Mouse (Mus musculus) Patski (cell line): Measurements from ENCODE around the gene Bri3bp. TPM values are rescaled to one million over a fixed set of nuclear protein-coding genes. Genes with fewer than 3 reads are reported as not detected.
A peak's percentile ranks its signal among the peaks of the same experiment; 100 is the strongest.
"Not testable (repeated sequence)": the region's sequence is repeated elsewhere in the genome, so short reads cannot be mapped to it uniquely, and the experiment has no call there.

Experiments
- ATAC-seq: fragments of 100-300 bp; one replicate; pipeline ENCODE4 v1.8.0; 2021
- CTCF ChIA-PET: fragments of 350-600 bp; sonication (Branson Sonifier 250); formaldehyde crosslinking; loops from one replicate; lab custom pipeline; 2022; ENCODE audit warnings: inconsistent platforms; lab: Charles Lee
- POLR2A ChIA-PET: fragments of 350-600 bp; sonication (Branson Sonifier 250); formaldehyde crosslinking; loops from one replicate; lab custom pipeline; 2022; ENCODE audit warnings: antibody characterized with exemption, inconsistent platforms; lab: Charles Lee
- DNase-seq: peaks from one replicate; pipeline ENCODE4 v3.0.0-alpha.2; 2011; ENCODE audit warnings: low read depth, low spot score
- H3K27me3 ChIP-seq: fragments of 371-371 bp; one replicate; pipeline ENCODE4 v1.5.1; 2021
- CTCF ChIP-seq: fragments of 100-300 bp; IDR thresholded peaks from one replicate; pipeline ENCODE4 v1.5.1; 2021
- in situ Hi-C: fragments of 300-500 bp; cut with MboI; formaldehyde crosslinking; loops from 3 replicates; pipeline ENCODE4 v1.11.1; 2018; ENCODE audit warnings: low pct_unique_long_range_greater_than_20kb, mixed read lengths
- polyA plus RNA-seq: library from polyadenylated mRNA; unstranded; gene quantifications from one replicate; pipeline ENCODE4 v1.2.3, GENCODE M21; 2021

Bri3bp gene
- polyA plus RNA-seq, 1 experiment from 2014 or later: 83.7 TPM

DNA sequence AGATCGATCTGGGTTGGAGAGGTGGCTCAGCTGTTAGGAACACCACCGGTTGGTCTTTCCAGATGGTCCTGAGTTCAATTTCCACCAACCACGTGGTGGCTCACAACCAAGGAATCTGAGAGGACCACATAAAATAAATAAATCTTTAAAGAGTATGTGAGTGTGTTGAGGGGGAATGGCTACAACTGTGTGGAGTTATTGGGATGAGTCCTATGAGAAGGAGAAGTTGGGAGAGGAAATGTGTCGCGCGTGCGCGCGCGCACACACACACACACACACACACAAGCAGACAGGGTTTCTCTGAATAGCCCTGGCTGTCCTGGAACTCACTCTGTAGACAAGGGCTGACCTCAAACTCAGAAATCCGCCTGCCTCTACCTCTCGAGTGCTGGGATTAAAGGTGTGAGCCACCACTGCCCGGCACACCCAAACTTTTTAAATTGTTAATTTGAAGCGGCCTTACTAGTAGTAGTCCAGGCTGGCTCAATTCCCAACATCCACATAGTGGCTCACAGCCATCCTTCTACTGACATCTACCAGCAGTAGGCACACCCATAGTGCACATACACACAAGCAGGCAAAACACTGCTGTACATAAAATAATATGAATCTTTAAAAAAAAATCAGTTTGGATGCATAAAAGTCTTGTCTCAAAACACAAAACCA, 33.3 kb upstream of the Bri3bp start:
- no peak for TF ChIP-seq CTCF
- in situ Hi-C loops: loop anchor here (5.0 kb wide), 1 partner anchor 69 kb away; the partner anchor contains the start of gene Aacs
- DNase-seq: no peak
- ChIA-PET CTCF (interaction anchor here (1.4 to 4.6 kb wide), 3 partner anchors 14 to 80 kb away, joined by 3 to 37 read pairs (median 6); no protein-coding TSS in a partner anchor), POLR2A (interaction anchor here (1.4 to 4.8 kb wide), 3 partner anchors 14 to 24 kb away, joined by 3 to 73 read pairs (median 32); no protein-coding TSS in a partner anchor)
- no peaks in the 10 kb centered on the region for H3K27me3 ChIP-seq
- no peak for ATAC-seq

- DNase-seq (no peak), ATAC-seq (peak; percentile 7)
- ChIA-PET CTCF (interaction anchor here (1.4 kb wide), 1 partner anchor 24 kb away, joined by 3 read pairs; no protein-coding TSS in a partner anchor), POLR2A (interaction anchor here (1.4 to 1.6 kb wide), 2 partner anchors 17 to 89 kb away, joined by 3 read pairs; no protein-coding TSS in a partner anchor)
- TF ChIP-seq CTCF: no peak
- in situ Hi-C loops: loop anchor here (5.0 kb wide), 1 partner anchor 68 kb away; the partner anchor contains the start of gene Aacs
- H3K27me3 ChIP-seq: no peaks in the 10 kb centered on the region
Observed at GRCm38 (mm10) chr5:125408842-125409241, 32.5 kb upstream of the Bri3bp start.

- in situ Hi-C loops: loop anchor here (5.0 kb wide), 1 partner anchor 68 kb away; the partner anchor contains the start of gene Aacs
Observed at GRCm38 (mm10) chr5:125409348-125410090, 31.8 kb upstream of the Bri3bp start.

GRCm38 (mm10) chr5:125411972-125412530, 29.3 kb upstream of the Bri3bp start:
- ChIA-PET CTCF (interaction anchor here (0.7 to 5.4 kb wide), 19 partner anchors 10 to 98 kb away, joined by 3 to 44 read pairs (median 5); partner anchors contain the start of gene Dhx37), POLR2A (interaction anchor here (0.5 to 1.0 kb wide), 5 partner anchors 14 to 100 kb away, joined by 3 to 5 read pairs (median 4); no protein-coding TSS in a partner anchor)
- in situ Hi-C loops: no loop called here
- no peaks in the 10 kb centered on the region for H3K27me3 ChIP-seq
- TF ChIP-seq CTCF: no peak
- no peak for ATAC-seq
- DNase-seq: no peak

More at GRCm38 (mm10) chr5:125409348-125410090, 31.8 kb upstream of the Bri3bp start:
- no peaks in the 10 kb centered on the region for H3K27me3 ChIP-seq
- ATAC-seq: no peak
- TF ChIP-seq CTCF: no peak
- ChIA-PET POLR2A (interaction anchor here (1.4 to 1.6 kb wide), 2 partner anchors 17 to 88 kb away, joined by 3 read pairs; no protein-coding TSS in a partner anchor), CTCF (interaction anchor here (1.4 to 1.6 kb wide), 3 partner anchors 23 to 31 kb away, joined by 3 read pairs; no protein-coding TSS in a partner anchor)
- DNase-seq: no peak

DNA sequence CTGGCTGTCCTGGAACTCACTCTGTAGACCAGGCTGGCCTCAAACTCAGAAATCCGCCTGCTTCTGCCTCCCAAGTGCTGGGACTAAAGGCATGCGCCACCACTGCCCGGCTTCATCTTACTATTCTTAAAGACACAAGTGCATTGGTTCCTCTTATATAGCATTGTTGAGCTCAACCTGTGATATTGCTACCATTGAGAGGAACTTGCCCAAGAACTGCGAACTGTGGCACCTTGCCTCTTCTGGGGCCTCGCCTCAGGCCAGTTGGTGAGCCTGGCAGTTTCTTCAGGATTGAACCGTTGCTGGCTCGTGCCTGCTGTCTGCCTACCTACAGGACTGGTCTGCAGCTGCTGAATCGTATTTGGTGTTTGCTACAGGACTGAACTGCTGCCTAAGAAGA, 28.8 kb upstream of the Bri3bp start:
- ChIA-PET CTCF (interaction anchor here (0.7 to 5.4 kb wide), 18 partner anchors 9 to 97 kb away, joined by 3 to 44 read pairs (median 6); partner anchors contain the start of gene Dhx37), POLR2A (interaction anchor here (1.0 kb wide), 2 partner anchors 13 to 32 kb away, joined by 3 to 5 read pairs; no protein-coding TSS in a partner anchor)
- ATAC-seq, DNase-seq, H3K27me3 ChIP-seq, in situ Hi-C loops: not testable (repeated sequence)

DNA sequence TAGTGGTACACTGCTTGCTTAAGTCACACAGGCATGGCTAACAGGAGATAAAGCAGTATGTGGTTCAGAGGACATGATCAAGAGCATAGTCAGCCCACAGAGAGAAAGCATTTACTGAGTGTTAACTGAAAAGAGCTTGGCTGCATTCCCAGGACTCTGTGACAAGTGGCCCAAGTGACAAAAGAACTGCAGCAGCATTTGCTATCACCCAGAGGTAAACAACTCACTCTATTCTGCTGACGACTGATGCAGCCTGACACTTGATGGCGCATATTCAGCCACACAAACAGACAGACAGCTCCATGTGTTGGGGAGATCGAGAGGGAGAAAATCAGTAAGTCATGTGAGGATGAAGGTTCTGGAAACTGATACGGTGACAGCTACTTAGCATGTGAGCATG, 27.6 kb upstream of the Bri3bp start:
- POLR2A ChIA-PET: interaction anchor here (1.2 kb wide), 1 partner anchor 13 kb away, joined by 4 read pairs; no protein-coding TSS in a partner anchor

DNA sequence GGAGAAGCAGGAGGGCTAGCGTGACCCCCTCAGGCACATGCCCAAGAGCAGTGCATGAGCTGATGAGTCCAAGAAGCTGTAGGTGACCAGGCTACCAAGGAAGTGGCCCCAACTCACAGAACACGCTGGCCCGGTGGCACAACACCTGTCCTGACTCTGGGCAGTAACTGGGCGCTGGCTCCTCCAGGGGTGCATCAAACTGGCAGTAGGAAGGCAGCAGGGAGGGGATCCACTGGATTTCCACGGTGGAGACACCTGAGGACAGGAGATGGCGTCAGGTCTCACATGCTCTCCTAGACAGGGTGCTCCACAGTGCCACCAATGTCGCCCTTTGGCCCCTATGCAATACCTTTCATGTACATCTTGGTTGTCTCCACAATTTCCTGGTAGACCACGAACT, 25.2 kb upstream of the Bri3bp start:
- CTCF ChIA-PET: no interaction called here
- no peak for DNase-seq
- no peak for ATAC-seq

More for the DNA sequence above, 27.6 kb upstream of the Bri3bp start:
- in situ Hi-C loops: no loop called here
- no peaks in the 10 kb centered on the region for H3K27me3 ChIP-seq
- DNase-seq: no peak
- CTCF ChIA-PET: interaction anchor here (0.8 to 5.4 kb wide), 6 partner anchors 8 to 77 kb away, joined by 3 to 44 read pairs (median 9); partner anchors contain the start of gene Dhx37
- no peak for ATAC-seq
- TF ChIP-seq CTCF: no peak

DNA sequence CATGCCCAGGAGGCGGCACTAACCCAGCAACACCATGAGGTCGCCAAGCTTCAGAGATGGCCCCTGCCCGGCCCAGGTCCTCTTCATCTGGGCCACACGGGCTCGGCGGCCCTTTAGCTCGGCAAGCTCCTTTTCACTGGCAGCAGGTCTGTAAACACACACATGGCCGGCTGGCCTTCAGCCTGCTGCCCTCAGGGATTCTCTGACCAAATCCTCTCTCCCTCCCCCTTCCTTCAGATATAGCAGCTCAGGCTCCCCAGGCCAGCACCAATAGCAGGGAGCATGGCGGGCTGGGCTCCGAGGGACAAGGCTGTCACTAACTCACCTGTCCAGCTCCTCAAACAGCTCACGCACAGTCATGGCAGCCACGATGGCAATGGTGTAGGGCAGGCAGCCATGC, 22.7 kb upstream of the Bri3bp start:
- ChIA-PET POLR2A (interaction anchor here (0.6 kb wide), 1 partner anchor 15 kb away, joined by 3 read pairs; the partner anchor contains the start of gene Dhx37), CTCF (interaction anchor here (0.8 kb wide), 1 partner anchor 36 kb away, joined by 3 read pairs; no protein-coding TSS in a partner anchor)
- H3K27me3 ChIP-seq: no peaks in the 10 kb centered on the region
- in situ Hi-C loops: no loop called here
- DNase-seq (no peak), ATAC-seq (peak; percentile 9)
- no peak for TF ChIP-seq CTCF

More for the DNA sequence above, 25.2 kb upstream of the Bri3bp start:
- POLR2A ChIA-PET: interaction anchor here (0.6 to 0.9 kb wide), 2 partner anchors 11 to 23 kb away, joined by 3 read pairs; no protein-coding TSS in a partner anchor
- in situ Hi-C loops: no loop called here
- TF ChIP-seq CTCF: no peak
- H3K27me3 ChIP-seq: no peaks in the 10 kb centered on the region

- POLR2A ChIA-PET: no interaction called here
Observed at GRCm38 (mm10) chr5:125419124-125419523, 22.2 kb upstream of the Bri3bp start.

More at GRCm38 (mm10) chr5:125419124-125419523, 22.2 kb upstream of the Bri3bp start:
- H3K27me3 ChIP-seq: no peaks in the 10 kb centered on the region
- no peak for ATAC-seq
- no peak for DNase-seq
- in situ Hi-C loops: no loop called here
- TF ChIP-seq CTCF: no peak
- CTCF ChIA-PET: interaction anchor here (0.8 to 1.2 kb wide), 2 partner anchors 14 to 36 kb away, joined by 3 read pairs; no protein-coding TSS in a partner anchor
